Mouse (Mus musculus): ENCODE results near the gene Rap1a. TPM values are rescaled to one million over a fixed set of nuclear protein-coding genes. Genes with fewer than 3 reads are reported as not detected.

The Rap1a gene
- total RNA-seq, 1 experiment from 2014 or later, result 134 TPM

DNA sequence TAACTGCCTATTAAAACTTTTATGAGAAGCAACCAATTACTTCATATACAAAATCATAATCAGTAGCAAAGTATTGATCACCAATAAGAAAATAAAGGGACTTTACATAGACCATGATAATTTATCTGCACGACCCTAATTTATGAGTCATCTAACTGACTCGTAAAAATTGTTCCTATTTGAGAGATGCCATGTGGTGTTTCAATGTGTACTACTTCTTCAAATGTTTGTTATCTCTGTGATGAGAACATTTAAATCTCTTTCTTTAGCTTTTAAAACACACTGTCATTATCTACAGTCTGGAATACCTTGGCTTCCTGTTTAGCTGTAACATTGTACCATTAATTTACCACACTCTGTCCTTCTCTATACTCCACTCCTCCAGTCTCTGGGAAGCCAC is 31.8 kb downstream of the Rap1a start:
- ATAC-seq (replicated peaks; ENCODE audit: low read depth, poor library complexity, severe bottlenecking), result no peak; the same call in 1 of the 2 replicates

DNA sequence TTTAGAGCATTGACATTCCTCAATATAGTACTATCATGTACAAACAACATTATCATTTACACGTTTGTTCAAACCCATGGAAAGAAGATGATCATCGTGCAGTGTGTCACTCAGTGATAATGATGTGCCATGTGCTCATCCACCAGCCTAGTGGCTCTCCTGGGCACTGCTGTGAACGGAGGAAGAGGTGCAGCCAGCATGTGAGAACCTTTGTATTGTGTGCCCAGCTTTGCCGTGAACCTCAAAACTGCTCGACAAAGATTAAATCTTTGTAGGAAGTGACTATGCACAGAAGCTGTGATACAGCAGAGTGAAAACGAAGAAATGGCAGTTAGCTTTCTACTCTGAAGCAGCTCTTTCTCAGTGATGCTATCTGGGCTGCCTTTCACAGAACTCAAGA is 32.6 kb downstream of the Rap1a start:
- peak; percentile 74 for ATAC-seq (replicated peaks; ENCODE audit: low read depth, poor library complexity, severe bottlenecking)

- ATAC-seq (replicated peaks; ENCODE audit: low read depth, poor library complexity, severe bottlenecking), result peak; percentile 91
Observed at GRCm38 (mm10) chr3:105763132-105763851, 37.8 kb downstream of the Rap1a start.

DNA sequence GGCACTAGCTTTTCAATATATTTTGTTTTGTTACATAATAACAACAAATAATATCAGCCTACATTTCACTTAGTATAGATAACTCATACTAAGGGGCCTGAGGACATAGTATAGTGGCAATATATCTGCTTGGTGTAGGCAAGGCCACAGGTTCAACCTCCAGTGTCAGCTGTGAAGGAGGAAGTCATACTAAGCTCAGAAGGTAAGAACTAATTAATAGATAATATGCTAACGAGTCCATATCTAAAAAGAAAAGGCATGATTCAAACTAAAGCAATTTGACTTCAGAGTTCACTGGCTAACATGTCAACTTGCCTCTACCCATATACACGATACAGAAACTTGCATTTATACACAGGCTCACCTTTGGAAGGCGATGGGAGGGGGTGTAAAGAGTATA is 41.1 kb downstream of the Rap1a start:
- ATAC-seq (replicated peaks; ENCODE audit: low read depth, poor library complexity, severe bottlenecking), result no peak

DNA sequence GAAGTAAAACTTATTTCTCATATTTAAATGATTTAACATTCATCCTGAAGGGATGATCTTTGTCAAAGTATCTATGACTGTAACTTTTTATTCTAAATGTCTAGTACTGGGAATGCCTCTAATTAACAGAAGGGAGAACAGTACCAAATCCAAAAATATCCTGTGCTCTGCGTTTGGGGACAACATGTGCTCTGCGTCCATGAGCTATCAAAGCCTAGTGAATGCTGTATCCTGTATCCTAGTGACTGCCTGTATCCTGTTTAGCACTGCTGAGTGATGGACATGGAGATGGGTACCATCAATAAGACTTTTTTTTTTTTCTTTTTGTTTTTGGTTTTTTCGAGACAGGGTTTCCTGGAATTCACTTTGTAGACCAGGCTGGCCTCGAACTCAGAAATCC is 42.5 kb downstream of the Rap1a start:
- no peak for ATAC-seq (replicated peaks; ENCODE audit: low read depth, poor library complexity, severe bottlenecking)

GRCm38 (mm10) chr3:105758098-105758497 is 43.0 kb downstream of the Rap1a start:
- ATAC-seq (replicated peaks; ENCODE audit: low read depth, poor library complexity, severe bottlenecking), result no peak

GRCm38 (mm10) chr3:105757323-105758083 is 43.6 kb downstream of the Rap1a start:
- ATAC-seq (replicated peaks; ENCODE audit: low read depth, poor library complexity, severe bottlenecking), result peak; percentile 27; the same call in 1 of the 2 replicates

- ATAC-seq (replicated peaks; ENCODE audit: low read depth, poor library complexity, severe bottlenecking), result no peak
Observed at GRCm38 (mm10) chr3:105756505-105756904, 44.6 kb downstream of the Rap1a start.

DNA sequence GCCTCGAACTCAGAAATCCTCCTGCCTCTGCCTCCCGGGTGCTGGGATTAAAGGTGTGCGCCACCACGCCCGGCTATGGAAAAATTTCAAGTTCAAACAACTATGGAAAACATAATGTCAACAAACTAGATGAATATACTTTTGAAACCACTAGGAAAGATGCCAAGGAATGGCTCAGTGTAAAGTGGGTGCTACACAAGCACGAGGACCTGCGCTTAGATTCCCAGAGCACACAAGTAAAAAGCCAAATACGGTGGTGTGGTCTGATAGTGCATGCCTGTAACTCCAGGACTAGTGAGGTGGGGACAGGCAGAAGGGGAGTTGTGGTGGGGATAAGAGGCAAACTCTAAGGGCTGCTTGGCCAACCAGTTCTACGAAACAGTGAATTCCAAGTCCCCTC is 46.0 kb downstream of the Rap1a start:
- ATAC-seq (replicated peaks; ENCODE audit: low read depth, poor library complexity, severe bottlenecking), result no peak

DNA sequence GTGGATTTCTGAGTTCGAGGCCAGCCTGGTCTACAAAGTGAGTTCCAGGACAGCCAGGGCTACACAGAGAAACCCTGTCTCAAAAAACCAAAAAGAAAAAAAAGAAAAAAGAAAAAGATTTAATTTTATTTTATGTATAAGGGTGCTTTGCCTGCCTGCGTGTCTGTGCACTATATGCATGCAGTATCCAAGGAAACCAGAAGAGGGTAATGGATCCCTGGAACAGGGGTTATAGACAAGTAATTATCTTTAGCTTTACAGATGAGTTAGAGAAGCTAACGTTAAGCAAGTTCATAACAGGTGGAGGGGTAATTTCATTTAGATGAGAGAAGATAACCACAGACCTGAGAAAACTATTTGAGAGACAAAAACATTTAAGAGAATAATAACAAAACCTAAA is 47.0 kb downstream of the Rap1a start:
- ATAC-seq (replicated peaks; ENCODE audit: low read depth, poor library complexity, severe bottlenecking), result no peak

- ATAC-seq (replicated peaks; ENCODE audit: low read depth, poor library complexity, severe bottlenecking), result 0 out of 2 replicates have a peak, but pooled peaks have one; percentile 15
Observed at GRCm38 (mm10) chr3:105750810-105751209, 50.3 kb downstream of the Rap1a start.

DNA sequence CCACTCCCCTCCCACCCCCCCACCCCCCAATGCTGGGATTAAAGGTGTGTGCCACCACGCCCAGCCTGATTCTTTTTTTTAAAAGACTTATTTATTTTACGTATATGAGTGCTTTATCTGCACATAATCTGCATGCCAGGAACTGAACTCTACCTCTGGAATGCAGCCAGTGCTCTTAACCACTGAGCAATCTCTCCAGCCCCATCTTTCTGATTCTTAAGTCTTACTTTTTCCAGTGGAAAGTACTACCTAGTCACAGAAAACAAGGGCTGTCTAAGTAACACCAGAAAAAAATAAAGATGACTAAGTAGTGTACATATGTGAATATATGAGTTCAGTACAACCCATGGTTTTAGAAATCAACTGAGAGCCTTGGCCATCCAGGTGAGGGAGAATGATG is 54.6 kb downstream of the Rap1a start:
- no peak for ATAC-seq (replicated peaks; ENCODE audit: low read depth, poor library complexity, severe bottlenecking)

DNA sequence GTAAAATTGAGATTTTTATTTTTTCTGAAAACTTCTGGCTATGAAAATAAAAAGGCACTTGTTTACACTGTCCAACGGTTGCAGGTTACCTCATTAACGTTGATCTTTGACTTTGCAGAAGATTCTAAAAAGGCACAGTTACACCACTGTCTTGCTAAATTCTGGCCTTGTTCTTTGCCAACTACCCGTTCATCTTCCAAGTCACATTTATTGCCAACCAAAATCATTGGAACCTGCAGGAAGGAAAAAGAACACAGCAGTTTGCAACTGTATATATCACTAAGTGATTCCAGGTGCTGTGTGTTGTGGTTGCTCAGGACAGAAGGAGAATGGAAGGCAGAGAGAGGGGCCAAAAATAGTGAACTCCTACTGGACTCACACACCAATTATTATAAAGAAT is 63.5 kb downstream of the Rap1a start:
- ATAC-seq (replicated peaks; ENCODE audit: low read depth, poor library complexity, severe bottlenecking), result no peak

- no peak for ATAC-seq (replicated peaks; ENCODE audit: low read depth, poor library complexity, severe bottlenecking)
Observed at GRCm38 (mm10) chr3:105737070-105737469, 64.1 kb downstream of the Rap1a start.

- no peak for ATAC-seq (replicated peaks; ENCODE audit: low read depth, poor library complexity, severe bottlenecking)
Observed at GRCm38 (mm10) chr3:105736148-105736547, 65.0 kb downstream of the Rap1a start.

DNA sequence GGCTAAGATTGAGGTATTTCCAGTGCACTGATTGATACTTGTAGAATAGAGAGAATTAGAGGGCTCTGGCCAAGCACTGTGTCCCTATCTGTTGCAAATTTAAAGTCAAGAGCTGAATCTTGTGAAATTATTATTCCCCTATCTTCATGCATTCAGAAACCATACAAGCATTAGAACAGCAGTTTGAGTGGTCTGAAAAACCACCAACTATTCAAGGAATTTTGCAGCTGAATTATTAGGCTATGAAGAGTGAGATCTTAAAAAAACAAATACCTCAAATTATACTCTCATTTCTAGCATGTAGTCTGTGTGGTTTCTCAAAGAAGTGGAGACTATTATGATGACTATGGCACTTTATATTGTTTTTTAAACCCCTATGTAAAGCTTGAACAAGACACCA is 65.9 kb downstream of the Rap1a start:
- ATAC-seq (replicated peaks; ENCODE audit: low read depth, poor library complexity, severe bottlenecking), result no peak

DNA sequence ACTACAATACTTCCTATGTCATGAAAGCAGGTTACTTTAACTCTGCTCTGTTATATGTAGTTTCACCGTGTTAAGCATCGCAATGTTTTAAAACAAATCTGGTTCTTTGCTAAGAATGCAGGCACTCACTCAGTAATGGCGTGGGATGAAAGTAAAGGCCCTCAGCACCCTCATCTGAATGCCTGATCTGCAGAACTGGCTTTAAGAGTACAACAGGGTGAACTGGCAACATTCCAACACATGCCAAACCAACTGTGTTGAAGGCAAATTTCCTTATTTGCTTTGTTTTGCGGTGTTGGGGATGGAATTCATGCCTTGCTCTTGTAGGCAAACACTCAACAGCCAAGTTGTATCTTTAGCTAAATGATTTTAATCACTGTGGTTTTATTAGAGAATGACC is 67.6 kb downstream of the Rap1a start:
- no peak for ATAC-seq (replicated peaks; ENCODE audit: low read depth, poor library complexity, severe bottlenecking)

DNA sequence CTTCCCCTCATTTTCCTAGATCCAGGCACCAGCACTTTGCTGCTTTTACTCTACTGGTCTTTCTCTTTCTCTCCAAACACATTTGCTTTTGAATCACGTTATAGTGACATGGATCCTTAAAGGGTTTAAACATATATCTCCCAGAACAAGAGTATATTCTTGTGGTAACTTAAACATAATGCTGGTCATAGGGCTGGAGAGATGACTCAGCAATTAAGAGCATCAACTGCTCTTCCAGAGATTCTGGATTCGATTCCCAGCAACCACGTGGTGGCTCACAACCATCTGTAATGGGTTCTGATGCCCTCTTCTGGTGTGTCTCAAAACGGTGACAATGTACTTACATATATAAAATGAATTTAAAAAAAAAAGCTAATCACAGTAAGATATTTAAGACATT is 68.8 kb downstream of the Rap1a start:
- ATAC-seq (replicated peaks; ENCODE audit: low read depth, poor library complexity, severe bottlenecking), result no peak

DNA sequence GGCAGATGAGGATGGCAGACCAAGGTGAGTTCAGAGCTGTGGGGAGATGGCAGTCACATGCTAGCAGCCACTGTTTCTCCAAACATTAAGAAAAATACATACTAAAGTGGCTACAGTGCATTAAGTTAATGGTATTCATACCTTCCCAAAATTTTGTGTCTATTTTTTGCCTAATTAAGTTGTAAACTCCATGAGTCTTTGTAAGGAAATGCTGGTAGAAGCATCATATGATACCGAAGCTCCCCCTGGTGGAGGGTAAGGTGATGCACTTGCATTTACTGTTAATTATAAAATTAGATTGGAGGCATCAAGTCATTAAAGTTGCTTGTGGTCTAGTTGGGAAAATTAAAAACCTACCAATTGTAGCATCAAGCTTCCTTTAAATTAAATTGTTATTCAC is 75.1 kb downstream of the Rap1a start:
- peak; percentile 59 for ATAC-seq (replicated peaks; ENCODE audit: low read depth, poor library complexity, severe bottlenecking)

DNA sequence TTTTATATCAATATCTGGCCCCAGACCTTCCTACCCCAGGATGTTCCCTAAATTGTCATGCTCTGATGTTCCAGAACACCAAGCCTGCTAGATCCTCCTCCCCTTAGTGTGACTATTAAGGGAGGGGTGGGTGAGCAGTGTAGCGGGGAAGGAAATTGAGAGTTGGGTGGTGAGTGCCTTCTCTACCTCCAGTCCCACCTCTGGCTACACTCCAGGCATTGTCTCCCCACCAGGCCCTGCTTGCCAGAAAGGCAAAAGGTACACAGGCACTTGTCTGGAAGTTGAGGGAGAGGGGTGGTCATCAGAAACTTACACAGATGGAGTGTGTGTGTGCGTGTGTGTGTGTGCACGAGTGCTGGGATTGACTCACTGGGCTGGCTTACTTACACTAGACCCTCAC is 78.6 kb downstream of the Rap1a start:
- no peak for ATAC-seq (replicated peaks; ENCODE audit: low read depth, poor library complexity, severe bottlenecking)

DNA sequence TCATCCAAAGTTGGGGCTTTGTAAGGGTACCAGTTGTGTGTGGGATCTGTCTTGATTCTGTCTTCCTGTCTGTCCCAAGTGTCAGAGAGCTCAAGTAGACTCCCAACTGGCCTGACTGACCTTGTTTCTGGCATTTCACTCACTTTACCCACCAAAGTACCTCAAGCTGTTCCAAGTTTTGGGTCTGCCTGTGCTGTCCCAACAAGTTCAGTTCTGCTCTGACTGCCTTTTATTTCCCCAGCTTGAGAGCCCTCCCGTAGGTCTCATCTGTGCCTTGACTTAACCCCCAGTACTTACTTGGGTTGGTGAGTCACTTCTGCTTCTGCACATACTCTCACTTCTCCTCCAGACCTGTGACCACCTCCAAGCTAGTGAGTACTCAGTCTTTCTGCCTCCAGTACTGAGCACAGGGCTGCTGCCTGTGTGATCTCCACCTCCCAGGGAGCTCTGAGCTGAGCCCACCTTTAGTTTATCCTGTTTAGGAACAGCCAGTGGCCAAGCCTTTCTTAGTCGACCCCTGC is 79.4 kb downstream of the Rap1a start:
- ATAC-seq (replicated peaks; ENCODE audit: low read depth, poor library complexity, severe bottlenecking), result peak; percentile 72
